Mouse (Mus musculus) testis, postnatal 10 days (tissue): ENCODE data around the gene Gm10073.
"Not testable (repeated sequence)": the region's sequence is repeated elsewhere in the genome, so short reads cannot be mapped to it uniquely, and the experiment has no call there.

Experiments
- DNase-seq: peaks from one replicate; pipeline ENCODE4 v3.0.0; 2021; ENCODE audit warnings: low spot score

Gm10073 gene

DNA sequence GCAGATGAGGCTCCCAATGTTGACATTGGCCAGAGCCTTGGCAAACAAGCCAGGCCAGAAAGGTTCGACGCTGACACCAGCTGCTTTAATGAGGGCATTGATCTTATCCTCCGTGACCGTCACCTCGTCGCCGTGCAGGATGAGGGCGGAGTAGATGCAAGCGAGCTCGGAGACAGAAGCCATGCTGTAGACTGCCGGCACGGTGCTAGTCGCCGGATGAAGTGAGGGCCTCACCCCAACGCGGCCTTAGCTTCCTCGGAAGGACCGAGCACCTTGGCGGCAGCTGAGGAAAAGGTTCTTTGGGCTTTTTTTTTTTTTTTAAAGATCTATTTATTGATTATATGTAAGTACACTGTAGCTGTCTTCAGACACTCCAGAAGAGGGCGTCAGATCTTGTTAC, at the start of gene Gm10073:
Gm10073 (minus strand) TSS at position 294 of the 400 bp plus-strand sequence.
- not testable (repeated sequence) for DNase-seq

DNA sequence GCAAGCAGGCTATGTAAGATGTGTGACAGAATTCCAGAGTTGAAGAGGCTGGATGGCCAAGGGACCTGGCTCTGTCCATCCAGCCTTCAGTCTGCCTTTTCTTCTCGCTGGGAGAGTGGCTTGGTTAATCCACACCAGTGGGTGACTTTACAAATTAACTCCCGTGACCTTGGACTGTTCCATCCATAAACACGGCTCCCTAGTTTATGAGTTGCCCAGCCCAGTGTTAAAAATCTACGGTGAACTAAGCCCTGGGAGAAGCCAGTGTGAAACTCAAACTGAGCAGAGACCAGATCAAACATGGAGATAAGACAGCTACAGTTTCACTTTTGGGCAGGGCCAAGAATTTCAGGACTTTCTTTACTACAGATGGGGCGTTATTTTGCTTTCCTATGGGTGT, 49.8 kb upstream of the Gm10073 start:
- no peak for DNase-seq

DNA sequence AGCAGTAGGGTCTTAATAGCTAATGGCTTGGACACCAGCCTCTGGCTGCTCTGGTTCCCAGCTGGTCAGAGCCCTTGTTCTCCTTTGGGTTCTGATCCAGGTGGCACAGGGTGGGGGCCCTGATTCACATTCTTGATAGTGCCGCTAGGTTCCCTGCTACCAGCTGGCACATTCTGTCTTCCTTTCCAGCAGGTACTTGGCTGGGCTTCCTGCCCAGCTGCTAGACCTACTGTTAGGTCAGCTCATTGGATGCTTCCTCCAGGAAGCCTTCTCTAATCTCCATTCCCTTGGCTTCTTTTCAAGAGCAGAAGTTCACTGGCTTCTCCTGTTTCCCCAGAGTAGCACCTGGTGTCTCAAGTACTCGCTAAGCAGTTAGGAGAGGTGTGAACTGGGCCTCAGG, 47.2 kb upstream of the Gm10073 start:
- no peak for DNase-seq

DNA sequence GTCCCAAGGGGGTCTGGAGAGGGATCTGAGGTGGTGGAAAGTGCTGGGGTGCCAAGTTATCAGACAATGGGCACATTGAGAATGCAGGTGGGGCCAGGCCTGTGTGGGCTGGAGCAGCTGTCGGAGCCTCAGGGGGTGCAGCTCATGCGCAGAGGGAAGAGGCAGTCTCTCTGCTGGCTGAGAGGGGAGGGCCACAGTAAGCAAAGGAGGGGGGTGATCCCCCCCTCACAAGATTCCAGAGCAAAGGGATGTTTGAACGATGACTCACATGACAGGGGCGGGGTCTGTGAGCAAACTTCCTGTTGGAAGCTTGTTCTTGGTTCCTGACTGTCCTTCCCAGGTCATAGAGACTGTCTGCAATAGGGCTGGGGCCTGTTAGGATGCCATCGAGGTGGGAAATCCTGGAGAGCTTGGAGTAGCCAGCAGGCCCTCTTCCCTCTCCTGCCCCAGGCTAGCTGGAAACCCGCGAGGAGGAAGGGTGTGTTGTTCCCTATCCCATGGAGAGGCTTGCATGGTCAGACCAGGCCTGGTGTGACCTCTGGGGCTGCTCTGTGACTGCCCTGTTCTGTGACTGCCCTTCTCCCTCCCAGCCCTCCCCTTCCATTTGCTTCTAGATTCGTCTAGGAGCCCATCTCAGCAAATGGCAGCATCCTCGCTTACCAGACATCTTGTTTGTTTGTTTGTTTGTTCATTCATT, 46.4 kb upstream of the Gm10073 start:
- peak; percentile 48 for DNase-seq

DNA sequence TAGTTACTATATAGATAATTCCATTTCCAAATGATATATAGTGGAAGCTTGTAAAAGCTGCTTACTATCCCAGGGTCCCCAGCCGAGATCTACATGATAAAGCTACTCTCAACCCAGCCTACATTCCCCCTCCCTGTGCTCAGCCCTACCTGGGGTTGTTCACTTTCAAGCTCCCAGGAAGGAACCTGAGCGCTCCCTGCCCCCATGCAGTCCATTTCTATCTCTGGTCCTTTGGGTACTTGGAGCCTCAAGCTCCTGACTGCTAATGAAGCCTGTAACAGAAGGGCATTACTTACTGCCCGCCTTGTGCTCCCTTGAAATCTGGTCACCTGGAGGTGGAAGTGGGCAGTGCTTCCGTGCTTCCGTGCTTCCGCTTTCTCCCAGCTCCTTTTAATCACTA, 45.1 kb upstream of the Gm10073 start:
- no peak for DNase-seq

DNA sequence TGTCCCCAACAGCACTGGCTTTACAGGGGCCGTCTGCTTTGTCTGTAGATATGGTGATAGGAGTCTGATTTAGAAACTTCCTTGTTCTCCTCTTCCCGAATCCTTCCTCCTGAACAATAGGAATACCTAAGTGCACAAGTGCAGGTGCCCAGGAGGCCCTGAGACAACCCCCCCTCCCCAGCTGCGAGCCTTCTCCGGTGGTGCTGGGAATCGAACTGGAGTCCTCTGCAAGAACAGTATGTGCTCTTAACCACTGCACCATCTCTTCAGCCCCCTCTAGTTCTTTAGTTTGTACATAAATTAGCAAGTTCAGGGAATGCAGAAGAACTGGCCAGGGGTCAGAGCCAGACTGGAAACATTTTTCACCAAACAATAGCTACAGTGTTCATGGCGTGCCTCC, 44.6 kb upstream of the Gm10073 start:
- no peak for DNase-seq

DNA sequence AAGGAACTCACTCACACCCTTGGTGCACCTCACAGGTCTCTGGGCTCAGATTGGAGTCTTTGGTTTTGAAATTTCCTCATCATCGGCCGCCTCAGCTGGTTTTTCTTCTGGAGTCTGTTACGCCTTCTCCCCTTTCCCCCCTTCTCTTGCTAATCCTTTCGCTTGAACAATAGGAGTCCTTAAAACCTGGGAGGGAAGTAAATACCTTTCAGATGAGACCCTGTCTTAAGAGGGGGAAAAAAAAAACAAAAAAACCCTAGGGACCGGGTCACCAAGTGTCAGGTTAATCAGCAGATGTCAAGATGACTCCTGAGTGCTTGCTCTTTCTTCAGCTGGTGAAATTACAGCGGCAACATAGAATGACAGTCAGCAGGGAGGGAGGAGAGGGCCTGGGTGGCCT, 43.9 kb upstream of the Gm10073 start:
- DNase-seq: no peak

DNA sequence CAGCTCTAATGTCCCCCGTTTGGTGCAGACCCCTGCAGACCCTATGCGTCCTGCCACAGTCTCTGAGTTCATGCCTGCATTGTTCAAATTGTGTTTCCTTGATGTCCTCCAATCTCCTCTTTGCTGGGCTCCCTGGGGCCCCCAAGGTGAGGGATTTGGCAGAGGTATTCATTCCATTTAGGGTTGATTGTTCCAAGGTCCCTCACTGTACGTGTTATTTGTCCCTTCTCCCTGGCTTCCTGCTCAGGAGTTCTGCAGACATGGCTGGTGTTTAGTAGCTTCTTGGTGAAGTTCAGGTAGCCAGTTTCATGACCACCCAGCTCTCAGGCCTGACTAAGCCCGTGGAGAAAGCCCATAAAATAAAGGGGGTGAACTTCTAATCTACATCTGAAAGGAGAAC, 43.4 kb upstream of the Gm10073 start:
- no peak for DNase-seq

DNA sequence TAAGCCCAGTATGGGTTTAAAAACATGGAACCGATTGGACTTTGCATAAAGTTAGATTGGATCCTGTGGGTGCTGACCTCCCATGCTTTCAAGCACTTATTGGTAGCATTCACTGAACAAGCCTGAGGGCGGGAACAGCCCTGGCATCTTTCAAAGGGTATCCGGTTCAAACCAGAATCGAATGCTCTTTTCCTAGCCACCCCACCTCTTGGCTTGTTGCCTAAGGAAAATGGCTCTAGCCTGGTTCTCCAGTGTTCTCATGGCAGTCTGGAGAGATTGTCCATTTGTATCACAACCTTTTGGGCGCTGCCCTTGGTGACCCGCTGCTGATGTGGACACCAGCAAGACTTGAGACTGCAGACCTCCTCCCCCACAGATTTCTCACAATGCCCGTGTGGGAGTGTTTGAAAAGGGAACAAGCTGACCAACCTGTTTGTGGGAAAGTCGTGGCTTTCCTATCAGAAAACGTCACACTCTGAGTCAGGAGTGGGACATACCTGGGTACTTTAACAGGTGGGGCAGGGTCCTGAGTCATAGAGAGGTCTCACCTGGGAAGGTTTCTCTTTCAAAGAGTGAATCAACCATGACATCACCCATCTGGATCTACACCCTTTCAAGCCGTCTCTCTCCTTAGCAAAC, 42.5 kb upstream of the Gm10073 start:
- no peak for DNase-seq

DNA sequence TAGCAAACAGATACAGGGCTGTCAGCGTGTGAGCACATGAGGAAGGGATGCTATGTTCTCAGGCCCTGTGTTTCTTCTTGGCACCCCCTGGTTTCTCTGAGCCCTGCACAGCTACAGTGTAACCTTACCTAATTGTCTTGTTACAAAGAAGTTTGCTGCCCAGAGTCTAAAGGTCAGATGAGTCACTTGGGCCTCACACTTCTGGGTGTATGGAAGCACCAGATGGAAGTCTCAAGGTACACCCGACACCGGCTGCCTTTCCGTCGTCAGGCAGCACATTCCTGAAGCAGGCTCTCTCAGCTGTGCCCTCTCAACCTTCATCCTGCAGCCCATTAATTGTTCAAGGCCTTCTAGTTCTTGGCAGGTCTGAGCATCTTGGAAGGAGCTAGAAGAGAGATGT, 41.4 kb upstream of the Gm10073 start:
- no peak for DNase-seq

DNA sequence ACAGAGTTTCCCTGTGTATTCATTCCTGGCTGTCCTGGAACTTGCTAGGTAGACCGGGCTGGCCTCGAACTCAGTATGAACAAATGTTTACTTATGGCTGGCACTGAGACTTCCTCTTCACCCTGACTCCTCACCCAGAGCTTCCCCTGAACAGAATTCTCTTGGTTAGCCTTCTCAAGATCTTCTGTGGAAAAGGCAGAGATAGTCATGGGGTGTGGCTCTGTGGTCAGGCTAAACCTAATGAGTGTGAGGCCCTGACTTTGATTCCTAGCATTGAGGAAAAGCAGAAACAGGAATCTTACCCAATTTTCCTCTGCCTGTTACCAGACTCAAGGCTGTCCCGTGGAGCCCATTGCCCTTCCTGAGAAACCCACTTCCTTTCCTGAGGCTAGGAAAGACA, 38.8 kb upstream of the Gm10073 start:
- no peak for DNase-seq

DNA sequence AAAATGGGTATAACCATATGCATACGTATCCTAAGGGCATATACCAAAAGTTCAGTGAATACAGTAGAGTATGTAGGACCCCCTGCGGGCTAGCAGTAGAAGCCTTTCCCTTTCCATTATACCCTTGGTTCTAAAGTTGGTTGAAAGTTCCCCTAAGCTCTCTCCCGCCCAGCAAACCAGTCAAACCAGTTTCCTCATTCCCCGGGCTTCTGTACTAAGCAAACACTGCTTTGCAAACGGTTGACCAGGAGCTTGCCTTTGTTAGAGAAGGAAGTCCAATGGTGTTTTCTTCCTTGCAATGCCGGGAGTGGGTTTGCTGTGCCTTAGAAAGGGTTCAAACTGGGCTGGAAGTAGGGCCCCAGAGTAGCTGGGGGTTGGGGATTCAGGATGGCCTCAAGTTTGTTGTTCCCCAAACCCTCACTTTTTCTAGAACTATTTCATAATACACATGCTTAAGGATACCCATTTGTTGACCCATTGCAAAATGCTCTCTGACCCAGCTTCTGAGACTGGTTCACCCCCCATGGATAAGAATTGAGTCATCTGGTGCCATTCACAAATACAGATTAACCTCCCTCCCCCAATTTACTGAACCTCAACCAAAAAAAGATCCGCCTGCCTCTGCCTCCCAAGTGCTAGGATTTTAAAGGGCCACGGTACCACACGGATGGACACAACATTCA, 37.8 kb upstream of the Gm10073 start:
- DNase-seq: no peak

DNA sequence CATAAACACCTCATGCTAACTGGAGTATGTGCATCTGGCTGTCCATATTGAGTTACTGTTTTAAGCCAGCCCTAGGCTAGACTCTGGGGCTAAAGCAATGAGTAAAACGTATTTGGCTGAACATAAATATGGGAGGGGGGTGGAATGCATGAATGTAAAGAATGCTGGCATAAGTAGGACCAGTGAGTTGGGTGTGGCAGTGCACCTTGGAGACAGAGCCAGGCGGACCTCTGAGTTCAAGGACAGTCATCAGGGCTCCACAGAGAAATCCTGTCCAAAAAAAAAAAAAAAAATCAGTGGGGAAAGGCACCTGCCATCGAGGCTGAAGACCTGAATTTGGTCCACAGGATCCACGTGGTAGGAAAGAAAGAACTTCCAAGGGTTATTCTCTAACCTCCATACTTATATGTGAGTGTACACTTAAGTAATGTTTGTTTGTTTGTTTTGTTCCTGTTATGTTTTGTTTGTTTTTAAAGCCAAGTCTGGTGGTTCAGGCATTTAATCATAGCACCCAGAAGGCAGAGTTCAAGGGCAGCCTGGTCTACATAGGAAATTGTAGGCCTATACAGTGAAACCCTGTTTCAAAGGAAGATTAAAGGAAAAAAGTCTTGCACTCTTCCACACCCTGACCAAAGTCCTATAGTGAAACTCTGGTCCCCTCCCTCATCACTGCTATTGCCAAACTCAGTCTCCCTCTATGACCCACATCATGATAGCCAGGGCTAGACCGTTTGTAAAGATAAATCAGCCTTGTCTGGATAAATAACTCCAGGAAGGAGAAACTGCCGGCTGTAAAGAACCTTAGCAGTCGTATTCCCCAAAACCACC, 36.0 kb upstream of the Gm10073 start:
- DNase-seq: no peak

DNA sequence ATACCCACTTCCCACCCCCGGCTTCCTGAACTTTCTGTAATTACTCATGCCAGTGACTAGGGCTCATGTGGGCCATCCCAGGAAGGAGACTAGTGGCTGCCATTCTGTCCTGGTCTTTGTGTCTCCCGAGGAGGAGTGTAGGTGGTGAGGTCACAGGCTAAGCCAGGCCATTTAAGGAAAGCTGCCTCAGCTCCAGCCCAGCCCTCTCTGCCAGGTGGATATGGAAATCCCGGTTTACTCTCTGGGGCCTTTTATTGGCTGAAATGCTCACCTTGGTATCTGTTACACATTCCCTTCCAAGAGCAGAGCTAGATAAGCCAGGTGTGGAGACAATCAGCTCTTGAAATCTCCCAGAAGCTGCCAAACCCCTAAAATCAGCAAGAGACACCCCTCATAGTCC, 35.2 kb upstream of the Gm10073 start:
- DNase-seq: no peak

DNA sequence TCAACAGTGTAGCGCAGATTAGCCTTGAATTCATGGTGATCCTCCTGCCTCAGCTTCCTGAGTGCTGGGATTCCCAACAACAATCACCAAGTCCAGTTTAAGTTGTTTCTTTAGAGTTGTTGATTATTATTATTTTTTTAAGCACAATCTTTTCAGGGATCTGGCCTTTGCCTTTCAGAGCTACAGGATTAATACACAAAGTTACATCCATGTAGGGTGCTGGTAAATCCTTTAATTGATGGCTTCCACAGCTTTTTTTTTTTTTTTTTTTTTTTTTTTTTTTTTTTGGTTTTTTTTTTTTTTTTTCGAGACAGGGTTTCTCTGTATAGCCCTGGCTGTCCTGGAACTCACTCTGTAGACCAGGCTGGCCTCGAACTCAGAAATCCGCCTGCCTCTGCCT, 34.5 kb upstream of the Gm10073 start:
- DNase-seq: not testable (repeated sequence)

DNA sequence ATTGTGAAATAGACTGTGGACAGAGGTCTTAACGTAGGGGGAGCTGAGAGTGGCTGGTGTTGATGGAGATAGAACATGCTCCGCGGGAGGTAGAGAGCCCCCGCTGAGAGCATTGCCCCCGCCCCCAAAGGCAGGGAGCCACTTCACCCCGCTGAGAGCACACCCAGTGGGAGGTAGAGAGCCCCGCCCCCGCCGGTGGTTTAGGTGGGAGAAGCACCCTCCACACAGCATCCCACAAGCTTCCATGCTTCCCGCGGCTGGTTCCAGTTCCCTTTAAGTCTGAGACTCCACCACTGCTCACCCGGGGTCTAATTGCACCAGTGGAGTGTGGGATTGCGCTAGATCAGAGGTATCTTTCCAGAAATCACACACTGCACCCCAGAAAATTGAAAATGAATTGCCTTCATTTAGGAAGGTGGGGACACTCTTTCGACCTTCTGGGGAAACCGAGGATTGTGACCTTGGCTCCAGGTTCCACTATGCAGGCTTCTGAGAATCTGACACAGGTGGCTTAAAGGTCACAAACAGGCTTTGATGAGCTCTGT, 33.4 kb upstream of the Gm10073 start:
- DNase-seq: no peak

DNA sequence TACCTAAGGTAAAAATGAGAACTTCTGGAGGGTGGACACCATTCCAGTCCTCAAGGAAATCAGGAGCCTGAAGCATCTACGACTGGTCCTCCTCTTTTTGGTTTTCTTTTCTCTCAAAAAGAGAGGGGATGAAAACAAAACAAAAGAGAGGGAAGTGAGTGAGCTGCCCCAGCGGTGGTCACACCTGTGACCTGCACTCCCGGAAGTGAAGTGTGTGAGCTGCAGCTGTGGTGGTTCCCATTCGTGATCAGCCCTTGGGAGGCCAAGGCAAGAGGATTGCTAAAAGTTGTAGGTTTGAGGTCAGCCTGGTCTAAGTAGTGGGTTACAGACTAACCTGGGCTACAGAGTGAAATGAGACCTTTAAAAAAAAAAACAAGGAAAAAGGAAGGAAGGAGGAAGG, 32.9 kb upstream of the Gm10073 start:
- DNase-seq: no peak

DNA sequence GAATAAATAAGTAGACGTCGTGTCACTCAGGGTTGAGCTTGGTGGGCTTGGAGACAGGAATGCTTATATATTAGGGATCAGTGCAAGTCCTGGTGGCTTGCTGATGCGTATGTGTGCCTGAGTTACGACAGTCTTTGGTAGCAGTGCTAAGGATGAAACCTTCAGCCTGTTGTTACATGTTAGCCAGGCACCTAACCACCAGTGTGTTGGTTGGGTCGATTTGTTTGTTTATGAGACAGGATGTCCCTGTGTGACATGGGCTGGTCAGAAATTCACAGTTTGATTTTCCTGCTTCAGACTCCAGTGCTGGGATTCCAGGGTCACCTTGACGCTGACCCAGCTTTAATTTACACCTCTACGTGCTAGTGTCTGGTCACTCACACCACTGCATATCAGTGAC, 32.4 kb upstream of the Gm10073 start:
- DNase-seq: no peak

DNA sequence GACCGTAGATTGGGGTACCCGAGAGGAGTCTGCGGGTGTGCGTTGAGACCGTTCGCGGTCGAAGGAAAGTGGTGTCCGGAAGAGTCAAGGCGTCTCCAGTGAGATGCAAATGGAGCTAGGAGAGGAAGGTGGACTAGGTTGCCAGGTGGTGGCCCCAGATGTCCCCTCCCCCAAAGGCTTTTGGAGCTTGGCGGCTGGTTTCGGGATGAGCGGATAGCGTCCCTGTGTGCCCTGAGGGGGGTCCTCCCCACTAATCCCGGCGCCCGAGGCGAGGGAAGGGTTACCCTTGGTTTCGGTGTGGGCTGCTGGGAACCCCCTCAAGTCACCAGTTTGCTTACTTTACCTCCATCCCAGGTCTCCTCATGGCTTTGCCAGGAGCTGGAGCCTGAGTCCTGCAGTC, 30.7 kb upstream of the Gm10073 start:
- DNase-seq: no peak

DNA sequence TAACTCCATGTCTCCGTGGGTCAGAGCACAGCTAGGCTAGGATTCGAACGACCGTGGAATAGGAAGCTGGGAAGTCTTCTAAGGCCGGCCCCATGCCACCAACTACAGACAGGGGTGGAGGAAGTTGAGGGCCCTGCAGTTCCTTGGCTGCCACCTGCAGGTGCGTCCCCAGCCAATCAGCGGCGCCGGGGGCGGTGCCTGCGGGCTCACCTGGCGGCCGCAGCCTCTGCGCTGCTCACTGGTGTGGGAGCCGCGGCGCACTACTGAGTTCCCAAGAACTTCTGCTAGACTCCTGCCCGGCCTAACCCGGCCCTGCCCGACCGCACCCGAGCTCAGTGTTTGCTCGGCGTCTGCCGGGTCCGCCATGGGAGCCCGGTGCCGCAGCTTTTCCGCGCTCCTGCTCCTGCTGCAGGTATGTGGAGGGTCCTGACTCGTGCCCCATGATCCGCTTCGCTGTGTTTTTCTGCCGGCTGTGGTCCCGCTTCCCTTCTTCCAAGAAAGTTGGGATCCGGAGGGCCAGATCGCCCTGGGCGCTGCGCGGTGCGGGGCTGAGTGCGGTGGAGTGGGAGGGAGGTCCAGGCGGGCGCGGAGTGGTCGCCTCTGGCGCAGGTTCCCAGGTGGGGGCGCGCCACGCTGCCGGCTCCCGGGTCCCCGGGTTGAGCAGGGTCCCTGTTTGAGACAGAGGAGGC, 30.0 kb upstream of the Gm10073 start, which contains the start of gene Cdh1:
Cdh1 (plus strand) TSS at position 221 of the 689 bp plus-strand sequence.
- peak; percentile 59 for DNase-seq

DNA sequence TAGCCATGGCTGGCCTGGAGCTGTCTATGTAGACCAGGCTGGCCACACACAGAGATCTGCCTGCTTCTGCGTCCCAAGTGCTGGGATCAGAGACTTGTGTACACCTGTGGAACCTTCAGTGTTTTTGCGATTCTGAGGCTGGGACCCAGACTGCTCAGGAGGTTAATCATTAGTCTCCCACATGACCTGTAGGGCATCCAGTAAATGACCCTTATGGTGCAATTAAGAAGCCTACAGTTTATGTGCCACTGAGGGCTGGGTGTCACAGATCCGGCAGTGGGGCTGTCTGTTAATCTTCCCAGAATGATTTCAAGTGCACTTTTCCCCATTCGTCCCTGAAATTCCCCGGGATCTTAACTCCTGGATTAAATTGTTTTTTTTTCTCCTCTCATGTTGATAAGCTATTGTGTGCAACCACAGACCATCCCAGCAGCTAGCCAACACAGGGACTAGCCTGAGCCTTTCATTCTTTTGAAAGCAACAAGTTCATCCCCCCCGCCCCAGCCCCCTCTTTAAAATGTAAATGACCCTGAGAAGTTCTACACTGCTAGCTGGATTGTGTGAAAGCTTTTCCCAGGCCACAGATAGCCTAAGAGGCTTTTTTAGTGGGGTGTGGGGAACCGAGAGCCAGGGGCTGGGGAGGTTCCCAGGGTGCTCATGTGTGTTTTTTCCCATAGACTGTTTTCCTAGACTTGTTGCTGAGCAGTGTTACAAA, 26.2 kb upstream of the Gm10073 start:
- no peak for DNase-seq
